ENCODE assay signal across 8 mouse cellular contexts in genomic region chr10:20723962-20724361, GRCm38 (mm10). TPM values are rescaled to one million over a fixed set of nuclear protein-coding genes. Genes with fewer than 3 reads are reported as not detected.
A peak's percentile ranks its signal among the peaks of the same experiment; 100 is the strongest.
DNase-seq lines count a peak whose midpoint lies in the region; ATAC-seq and TF ChIP-seq lines count a peak whose summit lies in the region.

No protein-coding gene starts in this region.

- no peak for DNase-seq in gastrocnemius, adult 2 months
- no peak for DNase-seq in gastrocnemius, adult 18-20 months (ENCODE audit: low spot score)
- no peak for DNase-seq in spleen, adult 2 months (ENCODE audit: low read depth in 1 of 2, low spot score in 2 of 2)
- no peak for DNase-seq in spleen, postnatal 14 days (ENCODE audit: low spot score in 2 of 2)
- no peak for DNase-seq in liver, embryonic 14.5 days (ENCODE audit: low read depth in 3 of 3, low spot score in 3 of 3)
- DNase-seq in cerebellum, adult 9-10 months, result no peak
- DNase-seq in thymus, postnatal 14 days, result no peak
- no peak for DNase-seq in layer of hippocampus, postnatal 14 days (ENCODE audit: low spot score in 2 of 2)

- H3K4me2 ChIP-seq in liver, embryonic 14.5 days (ENCODE audit: low read depth), result peak overlapping the region; percentile 67

- peak overlapping the region; percentile 31; the same call in 1 of the 2 replicates for H3K9ac ChIP-seq in liver, embryonic 14.5 days (replicated peaks)

- intact Hi-C loops in gastrocnemius, adult 2 months (cut with DNase I), result loop anchor here (5.0 kb wide), 2 partner anchors 37 to 67 kb away; no protein-coding TSS in a partner anchor

- no peak for TF ChIP-seq CTCF in gastrocnemius, adult 2 months (IDR thresholded peaks at IDR 0.05)
- TF ChIP-seq CTCF in spleen, adult 2 months (IDR thresholded peaks at IDR 0.05; ENCODE audit: extremely low read depth, insufficient read depth, insufficient read length, insufficient replicate concordance), result no peak
- no peak for TF ChIP-seq CTCF in liver, embryonic 14.5 days (IDR thresholded peaks at IDR 0.05; ENCODE audit: low read depth)

- 11% methylated on average over 3 of the region's 3 CpGs for WGBS in spleen, adult 2 months
- 8% methylated on average over 3 of the region's 3 CpGs for WGBS in liver, embryonic 14.5 days (ENCODE audit: insufficient replicate concordance)

- no peaks in the 10 kb centered on the region for H3K9me3 ChIP-seq in liver, embryonic 14.5 days (ENCODE audit: control insufficient read depth, low read length)

- no peaks in the 10 kb centered on the region for H3K27me3 ChIP-seq in spleen, adult 2 months (ENCODE audit: control insufficient read depth, insufficient read depth, low read length)
- no peaks in the 10 kb centered on the region for H3K27me3 ChIP-seq in liver, embryonic 14.5 days (ENCODE audit: control insufficient read depth, insufficient read depth, low read length)

- no peak for TF ChIP-seq EP300 in liver, embryonic 14.5 days (IDR thresholded peaks at IDR 0.05; ENCODE audit: low read depth)

- no peak for ATAC-seq in liver, embryonic 14.5 days (ENCODE audit: insufficient read depth)

- H3K36me3 ChIP-seq in spleen, adult 2 months (ENCODE audit: control insufficient read depth, insufficient read depth, low read length), result no peaks in the 10 kb centered on the region
- no peaks in the 10 kb centered on the region for H3K36me3 ChIP-seq in liver, embryonic 14.5 days (replicated peaks; ENCODE audit: control insufficient read depth, insufficient read depth, low read depth)

- TF ChIP-seq POLR2A in spleen, adult 2 months (IDR thresholded peaks at IDR 0.05; ENCODE audit: low read depth, low read length), result no peak

- peak overlapping the region; percentile 79 for H3K4me3 ChIP-seq in gastrocnemius, adult 2 months
- peak overlapping the region; percentile 42; the same call in 1 of the 2 replicates for H3K4me3 ChIP-seq in spleen, adult 2 months (ENCODE audit: extremely low read depth, insufficient read depth, insufficient read length)
- H3K4me3 ChIP-seq in liver, embryonic 14.5 days (ENCODE audit: insufficient read depth in 1 of 2, low read depth in 2 of 2, low read length in 2 of 2), result peak overlapping the region in 1 of 2 experiments; percentile 42; a peak in 2 of 4 replicates

- H3K27ac ChIP-seq in gastrocnemius, adult 2 months, result peak overlapping the region; percentile 88
- no peak overlapping the region for H3K27ac ChIP-seq in spleen, adult 2 months (ENCODE audit: insufficient read depth, low read length)
- H3K27ac ChIP-seq in liver, embryonic 14.5 days, result no peak overlapping the region

- H3K4me1 ChIP-seq in spleen, adult 2 months (ENCODE audit: control insufficient read depth, insufficient read depth, insufficient read length), result 0 out of 2 replicates have a peak, but pooled peaks cover 2% of the 10 kb centered on the region
- peaks cover 0 to 12% of the 10 kb centered on the region in 2 experiments; a peak in 2 of 4 replicates for H3K4me1 ChIP-seq in liver, embryonic 14.5 days (replicated peaks; ENCODE audit: control insufficient read depth in 2 of 2, insufficient read depth in 2 of 2, low read length in 1 of 2)

RNA-seq across cellular contexts. Expression of gene Pde7b, which starts 0.9 kb away (rescaled TPM):
- total RNA-seq in gastrocnemius, adult 2 months (2021), result 10 to 100 TPM; 32.5 to 41.0 TPM
- 10 to 100 TPM; 37.2 to 37.9 TPM for total RNA-seq in gastrocnemius, adult 18-20 months (2021)
- 0.69 and 0.79 TPM in 2 replicates for polyA plus RNA-seq in spleen, adult 2 months (2012; rRNA removed)
- 0.11 and 0.22 TPM in 2 replicates for polyA plus RNA-seq in liver, embryonic 14.5 days (2012; rRNA removed)
- 0.18 and 0.39 TPM in 2 replicates for polyA plus RNA-seq in liver, embryonic 14.5 days (2014; fragmentation: Nextera tagmentation; extraction: Ambion mirVana)
- total RNA-seq in layer of hippocampus, postnatal 14 days (2021), result 10 to 100 TPM; 14.0 to 18.0 TPM
